Mouse (Mus musculus): Measurements from ENCODE around the gene Tmem132c. TPM values are rescaled to one million over a fixed set of nuclear protein-coding genes. Genes with fewer than 3 reads are reported as not detected.

Tmem132c gene
- polyA plus RNA-seq, 1 experiment = 0.81 TPM

DNA sequence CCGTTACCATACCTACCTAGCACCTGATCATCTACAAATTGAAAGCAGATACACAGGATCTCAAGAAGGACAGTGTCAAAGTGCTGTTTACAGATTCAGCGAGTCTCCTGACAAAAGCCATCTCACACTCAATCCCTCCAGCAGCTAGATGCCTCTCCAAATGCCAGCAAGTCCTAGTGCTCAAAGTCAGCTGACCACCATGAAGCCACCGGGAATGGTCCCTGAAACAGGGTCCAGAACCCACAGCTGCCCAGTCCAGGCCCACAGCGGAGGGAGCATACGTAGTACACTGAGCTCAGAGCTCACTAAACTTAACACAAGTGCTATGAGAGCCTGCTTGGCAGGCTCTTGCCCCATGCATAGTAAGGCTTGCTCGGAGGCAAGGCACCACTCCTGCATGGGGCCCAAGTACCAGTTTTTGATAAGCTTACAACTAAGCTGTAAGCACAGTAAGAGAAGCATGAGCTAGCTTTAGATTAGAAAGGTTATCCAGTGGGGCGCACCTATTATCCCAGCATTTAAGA is 367.6 kb downstream of the Tmem132c start:
- DNase-seq (ENCODE audit: low spot score) = no peak

DNA sequence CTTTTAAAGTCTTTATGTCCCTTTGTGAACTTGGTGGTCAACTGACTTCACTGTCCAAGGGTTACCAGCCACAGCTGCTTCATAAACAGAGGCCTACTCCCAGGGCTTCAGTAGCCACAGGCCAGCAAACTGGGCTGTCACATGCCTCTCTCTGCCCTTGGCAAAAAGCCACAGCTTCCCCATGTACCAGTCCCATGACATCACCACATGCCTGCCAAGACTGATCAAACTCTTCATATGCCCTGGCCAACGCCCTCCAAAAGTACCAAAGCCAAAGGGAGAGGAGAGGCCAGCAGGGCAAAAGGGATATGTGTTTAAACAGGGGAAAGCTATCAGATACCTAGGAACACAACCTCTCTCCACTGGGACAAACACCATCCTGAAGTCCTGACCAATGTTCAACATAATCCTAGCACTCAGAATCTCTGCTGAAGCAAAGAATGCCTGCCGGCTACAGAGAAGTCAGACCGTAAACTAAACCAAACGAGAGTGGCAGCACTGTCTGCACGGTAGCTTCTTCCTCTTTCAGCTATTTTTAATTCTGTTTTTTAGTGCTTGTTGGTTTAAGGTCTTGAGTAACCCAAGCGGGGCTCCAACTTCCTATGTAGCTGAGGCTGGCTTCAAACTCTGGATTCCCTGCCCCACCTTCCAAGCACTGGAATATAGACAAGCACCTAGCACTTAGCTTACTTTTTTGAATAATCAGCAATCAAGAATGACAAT is 369.3 kb downstream of the Tmem132c start:
- no peak for DNase-seq (ENCODE audit: low spot score)

DNA sequence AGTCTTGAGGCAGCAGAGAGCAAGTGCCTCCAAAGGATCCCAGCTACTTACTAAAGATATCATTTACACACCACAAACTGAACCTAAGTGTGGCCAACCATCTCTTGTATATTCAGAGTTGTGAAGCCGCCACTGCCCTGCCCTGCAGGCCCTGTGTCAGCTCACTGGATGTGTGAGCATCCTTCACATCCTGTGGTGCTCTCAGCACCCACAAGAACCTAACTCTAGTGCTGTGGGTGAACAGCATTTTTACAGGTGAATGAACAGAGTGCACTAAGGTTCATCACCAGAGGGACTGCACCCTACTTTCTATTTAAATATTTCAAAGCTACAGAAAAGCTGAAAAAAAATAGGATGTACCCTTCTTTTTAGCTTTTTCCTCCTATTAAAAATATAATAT is 370.3 kb downstream of the Tmem132c start:
- no peak for DNase-seq (ENCODE audit: low spot score)

DNA sequence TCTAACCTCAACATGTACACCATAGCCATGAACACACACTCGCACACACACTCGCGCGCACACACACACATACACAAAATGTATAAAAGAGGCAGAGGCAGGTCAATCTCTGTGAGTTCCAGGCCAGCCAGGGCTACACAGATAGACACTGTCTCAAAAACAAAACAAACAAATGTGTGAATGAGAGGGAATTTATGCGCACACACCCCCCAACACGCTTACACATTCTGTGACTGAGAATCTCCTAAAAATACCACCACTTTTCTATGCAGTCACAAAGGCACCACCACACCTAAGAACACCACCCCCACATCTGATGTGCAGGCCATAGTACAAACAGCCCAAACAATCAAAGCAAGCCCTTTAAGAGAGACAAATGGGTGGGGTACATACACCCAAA is 370.8 kb downstream of the Tmem132c start:
- no peak for DNase-seq (ENCODE audit: low spot score)

Measured in urinary bladder, adult 2 months (tissue).